Comparison of ENCODE assay signal across 18 mouse cellular contexts in the genomic region with DNA sequence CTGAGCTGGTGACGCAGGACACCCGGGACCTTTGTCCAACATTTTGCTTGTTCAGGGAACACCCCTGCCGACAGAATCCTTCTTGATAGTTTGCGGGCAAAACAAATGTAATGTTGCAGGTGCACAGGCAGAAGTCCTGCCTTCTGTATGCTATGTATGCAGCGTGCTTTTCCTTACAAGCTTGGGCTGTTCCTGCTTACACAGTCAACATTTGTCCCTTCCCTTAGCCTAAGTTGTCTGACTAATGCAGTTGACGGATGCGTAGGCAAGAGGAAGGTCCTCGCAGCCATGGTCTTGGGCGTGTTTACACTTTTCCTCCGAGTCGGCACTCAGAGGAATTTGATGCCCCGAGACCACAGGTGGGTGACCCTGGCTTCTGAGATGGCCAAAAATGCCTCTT. TPM values are rescaled to one million over a fixed set of nuclear protein-coding genes. Genes with fewer than 3 reads are reported as not detected.
"Had no signal": no experiment of that assay in that cellular context is flagged by ENCODE, and none has a peak within 500 bp of the region (broad histone marks: within the 10 kb centered on the region; RNA-seq: fewer than 3 reads in every experiment).

No protein-coding gene starts in this region.

- H3K9ac ChIP-seq: neural tube, embryonic 12.5 days; neural tube, embryonic 13.5 days; neural tube, embryonic 15.5 days; stomach, embryonic 15.5 days had no signal

- H3K4me1 ChIP-seq: neural tube, embryonic 12.5 days had no signal

- H3K36me3 ChIP-seq: neural tube, embryonic 12.5 days; neural tube, embryonic 13.5 days; neural tube, embryonic 15.5 days; stomach, embryonic 15.5 days had no signal

- H3K9me3 ChIP-seq: neural tube, embryonic 12.5 days; neural tube, embryonic 13.5 days; neural tube, embryonic 15.5 days; stomach, embryonic 15.5 days had no signal

- H3K4me2 ChIP-seq: neural tube, embryonic 12.5 days; neural tube, embryonic 13.5 days; neural tube, embryonic 15.5 days; stomach, embryonic 15.5 days had no signal

- H3K4me3 ChIP-seq: neural tube, embryonic 12.5 days; neural tube, embryonic 13.5 days; neural tube, embryonic 15.5 days; stomach, embryonic 15.5 days had no signal

- H3K27me3 ChIP-seq: neural tube, embryonic 12.5 days; neural tube, embryonic 13.5 days; neural tube, embryonic 15.5 days; stomach, embryonic 15.5 days had no signal

- DNase-seq: retina, postnatal 1 day; right cerebral cortex, adult 18-20 months; right cerebral cortex, postnatal 14 days; right cerebral cortex, postnatal 25 days; right cerebral cortex, postnatal 4 days; spleen, adult 18-20 months; thymus, adult 18-20 months; thymus, adult 2 months; thymus, postnatal 14 days; thymus, postnatal 25 days; thymus, postnatal 36 days; thymus, postnatal 4 days had no signal

- H3K27ac ChIP-seq: neural tube, embryonic 12.5 days; neural tube, embryonic 13.5 days; neural tube, embryonic 15.5 days; stomach, embryonic 15.5 days had no signal

RNA-seq across cellular contexts. Expression of gene Dmbt1, which starts 46.7 kb away (rescaled TPM):
- total RNA-seq: neutrophil, adult 5-6 weeks had no signal
- polyA plus RNA-seq: neural tube, embryonic 12.5 days; neural tube, embryonic 13.5 days; neural tube, embryonic 14.5 days; neural tube, embryonic 15.5 days had no signal

RNA-seq across cellular contexts. Expression of gene Htra1, which starts 49.3 kb away (rescaled TPM):
- total RNA-seq: neutrophil, adult 5-6 weeks had no signal
